Mouse (Mus musculus): ENCODE measurements around the gene Kif12.

Gene Kif12

GRCm38 (mm10) chr4:63158961-63159592, 12.9 kb downstream of the Kif12 start:
- peak; percentile 54 to 79 for DNase-seq (ENCODE audit: low spot score in 2 of 2)

GRCm38 (mm10) chr4:63158192-63158591, 13.7 kb downstream of the Kif12 start:
- no peak for DNase-seq (ENCODE audit: low spot score in 2 of 2)

GRCm38 (mm10) chr4:63156726-63157634, 15.0 kb downstream of the Kif12 start:
- DNase-seq (ENCODE audit: low spot score in 2 of 2): no peak

GRCm38 (mm10) chr4:63155596-63155995, 16.3 kb downstream of the Kif12 start:
- no peak for DNase-seq (ENCODE audit: low spot score in 2 of 2)

- DNase-seq (ENCODE audit: low spot score in 2 of 2): no peak
Measured at GRCm38 (mm10) chr4:63154699-63155098, 17.2 kb downstream of the Kif12 start, which contains the start of gene Ambp. Gene Ambp (minus strand): TSS chr4:63154799.

GRCm38 (mm10) chr4:63154028-63154427, 17.9 kb downstream of the Kif12 start:
- no peak for DNase-seq (ENCODE audit: low spot score in 2 of 2)

- DNase-seq (ENCODE audit: low spot score in 2 of 2): no peak
Measured at GRCm38 (mm10) chr4:63151127-63151526, 20.8 kb downstream of the Kif12 start.

GRCm38 (mm10) chr4:63147268-63147667, 24.7 kb downstream of the Kif12 start:
- no peak for DNase-seq (ENCODE audit: low spot score in 2 of 2)

GRCm38 (mm10) chr4:63129891-63130624, 41.9 kb downstream of the Kif12 start:
- no peak for DNase-seq (ENCODE audit: low spot score in 2 of 2)

GRCm38 (mm10) chr4:63124861-63125466, 47.0 kb downstream of the Kif12 start:
- DNase-seq (ENCODE audit: low spot score in 2 of 2): no peak

- DNase-seq (ENCODE audit: low spot score in 2 of 2): peak; percentile 61 to 77
Measured at GRCm38 (mm10) chr4:63118639-63119437, 53.1 kb downstream of the Kif12 start.
